Mouse (Mus musculus): ENCODE measurements around the gene Mdm2. TPM values are rescaled to one million over a fixed set of nuclear protein-coding genes. Genes with fewer than 3 reads are reported as not detected.

Mdm2 gene
- total RNA-seq, 4 experiments from 2014 or later, result 44.9 to 54.3 (median 51.9) TPM

DNA sequence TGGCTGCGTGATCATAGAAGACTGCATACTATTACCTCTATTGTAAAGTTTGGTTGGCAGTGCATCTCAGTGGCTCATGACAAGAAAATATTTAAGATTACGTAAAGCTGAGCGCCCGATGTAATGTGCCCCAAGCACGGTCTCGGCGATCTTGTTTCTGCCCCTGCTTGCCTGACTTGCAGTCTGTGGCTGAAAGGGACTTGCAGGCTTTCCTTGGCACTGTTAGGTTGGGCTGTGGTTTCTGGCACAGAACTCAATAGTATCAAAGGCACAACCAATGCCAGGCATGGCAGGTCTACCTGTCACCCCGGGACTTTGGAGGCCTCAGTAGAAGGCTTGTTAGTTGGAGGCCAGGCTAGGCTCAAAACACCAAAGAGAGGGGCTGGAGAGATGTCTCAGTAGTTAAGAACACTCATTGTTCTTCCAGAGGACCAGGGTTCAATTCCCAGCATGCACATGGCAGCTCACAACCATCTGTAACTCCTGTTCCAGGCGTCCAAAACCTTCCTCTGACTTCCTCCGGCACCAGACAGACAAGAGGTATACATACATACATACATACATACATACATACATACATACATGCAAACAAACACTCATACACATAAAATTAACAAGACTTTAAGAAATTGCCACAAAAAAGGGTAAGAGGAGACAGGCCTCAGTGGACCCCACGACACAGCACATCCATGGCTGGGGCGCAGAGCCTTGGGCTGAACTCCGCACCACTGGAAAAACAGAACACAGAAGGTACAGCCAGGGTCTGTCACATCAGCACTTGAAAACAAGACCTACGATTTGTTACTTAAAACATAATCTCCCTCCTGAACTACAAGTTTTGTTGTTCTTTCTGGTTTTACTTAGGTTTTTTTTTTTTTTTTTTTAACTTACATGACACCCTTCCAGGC is 51.8 kb downstream of the Mdm2 start:
- no peak for DNase-seq (ENCODE audit: low spot score in 2 of 2)

DNA sequence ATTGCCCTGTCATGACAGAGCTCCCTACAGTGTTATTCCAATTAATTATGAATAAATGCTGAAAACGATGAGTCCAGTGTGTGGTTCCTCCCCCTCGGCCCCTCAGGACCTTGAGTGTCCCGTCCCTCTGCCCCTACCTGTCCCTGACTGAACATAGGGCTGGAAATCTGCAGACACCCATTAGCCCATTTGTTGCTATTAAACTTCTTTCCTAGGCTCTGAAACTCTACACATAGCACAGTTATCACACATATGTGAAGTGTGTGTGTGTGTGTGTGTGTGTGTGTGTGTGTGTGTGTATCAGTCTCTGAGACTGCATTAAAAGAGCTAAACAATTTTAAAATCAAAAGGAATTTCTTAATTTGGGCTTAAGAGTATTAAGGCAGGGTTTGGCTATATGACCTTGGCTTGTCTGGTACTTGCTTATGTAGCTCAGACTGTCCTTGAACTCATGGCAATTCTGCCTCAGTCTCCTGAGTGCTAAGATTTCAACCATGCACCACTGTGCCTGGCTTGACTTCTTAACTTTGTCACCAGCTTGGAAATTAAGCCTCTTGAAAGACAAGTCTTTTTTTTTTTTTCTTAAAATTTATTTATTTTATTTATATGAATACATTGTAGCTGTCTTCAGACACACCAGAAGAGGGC is 52.8 kb downstream of the Mdm2 start:
- no peak for DNase-seq (ENCODE audit: low spot score in 2 of 2)

DNA sequence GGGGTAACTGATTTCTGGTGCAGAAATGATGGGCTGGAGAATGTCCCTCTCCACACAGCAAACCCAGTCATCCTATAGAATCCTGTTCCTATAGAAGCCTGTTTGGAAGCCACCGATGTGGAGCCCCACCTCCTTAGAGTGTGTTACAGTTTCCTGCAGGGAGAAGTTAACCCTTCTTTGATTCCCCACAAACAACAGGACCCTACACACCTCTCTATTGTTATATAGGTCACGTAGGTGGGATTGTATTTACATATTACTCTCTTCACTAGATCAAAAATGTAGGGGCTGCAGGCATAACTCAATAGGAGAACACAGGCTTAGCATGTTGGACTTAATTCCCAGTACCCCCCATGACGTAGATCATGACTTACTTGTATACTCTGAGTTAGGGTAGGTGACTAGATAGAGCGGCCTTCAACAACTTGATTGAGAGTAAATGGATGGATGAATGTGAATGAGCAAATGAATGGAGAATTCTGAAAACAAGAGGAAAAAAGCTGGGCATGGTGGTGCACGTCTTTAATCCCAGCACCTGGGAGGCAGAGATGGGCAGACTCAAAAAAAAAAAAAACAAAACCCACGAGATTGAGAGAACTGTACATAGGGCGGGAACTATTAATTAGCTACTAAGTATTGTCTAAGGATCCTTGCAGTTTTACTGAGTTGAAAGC is 53.4 kb downstream of the Mdm2 start:
- no peak for DNase-seq (ENCODE audit: low spot score in 2 of 2)

DNA sequence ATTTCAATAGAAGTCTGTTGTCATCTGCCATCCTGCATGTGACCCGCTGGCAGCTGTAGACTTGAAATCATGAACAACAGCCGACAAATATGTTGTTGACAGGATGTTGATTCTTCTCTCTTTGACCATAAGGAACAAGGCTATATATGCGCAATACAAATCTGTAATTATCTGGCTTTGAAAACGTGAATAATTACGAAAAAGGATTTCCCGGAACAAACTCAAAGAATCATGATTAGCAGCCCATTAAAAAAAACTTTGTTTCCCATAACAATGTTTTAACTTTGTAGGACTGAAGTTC is 53.9 kb downstream of the Mdm2 start:
- no peak for DNase-seq (ENCODE audit: low spot score in 2 of 2)

DNA sequence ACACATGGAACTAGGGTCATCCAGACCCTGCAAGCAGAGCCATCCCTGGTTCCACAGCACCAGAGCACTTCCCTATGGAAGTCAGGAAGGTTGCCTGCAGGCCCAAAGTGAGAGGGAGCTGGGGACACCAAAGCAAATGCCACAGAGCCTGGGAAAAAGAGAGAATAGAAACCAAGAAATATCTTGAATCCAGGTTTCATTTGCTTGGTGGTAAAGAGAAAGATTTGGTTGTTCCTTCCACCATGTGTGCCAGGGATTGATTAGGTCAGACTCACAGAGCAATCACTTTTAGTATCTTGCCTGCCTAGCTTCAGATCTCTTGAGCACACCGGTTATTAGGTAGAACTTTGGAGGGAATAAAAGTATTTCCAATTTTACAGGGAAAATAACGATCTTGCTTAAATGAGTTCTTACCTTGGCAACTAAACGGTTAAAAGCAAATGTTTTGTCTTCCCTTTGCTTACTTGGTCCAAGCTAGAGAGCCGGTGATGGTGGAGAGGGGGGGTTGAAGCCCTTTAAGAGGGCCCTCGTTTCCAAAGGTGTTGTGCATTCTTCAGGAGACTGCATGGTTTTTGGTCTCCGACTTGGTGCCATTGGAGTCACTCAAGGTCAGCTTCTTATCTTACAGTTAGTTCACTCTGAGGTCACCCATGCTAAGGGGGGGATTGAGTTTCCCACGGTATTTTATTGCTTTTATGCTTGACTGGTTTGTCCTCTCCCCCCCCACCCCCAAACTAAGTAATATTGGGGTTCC is 54.5 kb downstream of the Mdm2 start:
- DNase-seq (ENCODE audit: low spot score in 2 of 2), result no peak

DNA sequence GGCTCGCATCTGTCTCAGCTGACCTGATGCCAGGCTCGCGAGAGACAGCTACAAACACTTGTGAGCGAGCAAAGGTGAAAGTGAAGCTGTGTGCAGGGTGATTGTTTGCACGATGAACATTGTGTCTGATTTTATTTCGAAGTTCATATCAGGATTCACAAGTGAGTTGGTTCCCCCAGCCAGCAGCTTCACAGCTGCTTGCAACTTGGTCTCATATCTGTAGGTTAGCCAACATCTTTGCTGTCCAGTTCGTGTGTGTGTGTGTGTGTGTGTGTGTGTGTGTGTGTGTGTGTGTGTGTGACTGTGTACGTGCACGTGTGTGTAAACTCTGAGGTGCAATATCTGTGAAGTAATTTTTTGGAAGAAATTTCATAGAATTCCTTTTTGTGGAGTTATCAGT is 55.1 kb downstream of the Mdm2 start:
- DNase-seq (ENCODE audit: low spot score in 2 of 2), result no peak

DNA sequence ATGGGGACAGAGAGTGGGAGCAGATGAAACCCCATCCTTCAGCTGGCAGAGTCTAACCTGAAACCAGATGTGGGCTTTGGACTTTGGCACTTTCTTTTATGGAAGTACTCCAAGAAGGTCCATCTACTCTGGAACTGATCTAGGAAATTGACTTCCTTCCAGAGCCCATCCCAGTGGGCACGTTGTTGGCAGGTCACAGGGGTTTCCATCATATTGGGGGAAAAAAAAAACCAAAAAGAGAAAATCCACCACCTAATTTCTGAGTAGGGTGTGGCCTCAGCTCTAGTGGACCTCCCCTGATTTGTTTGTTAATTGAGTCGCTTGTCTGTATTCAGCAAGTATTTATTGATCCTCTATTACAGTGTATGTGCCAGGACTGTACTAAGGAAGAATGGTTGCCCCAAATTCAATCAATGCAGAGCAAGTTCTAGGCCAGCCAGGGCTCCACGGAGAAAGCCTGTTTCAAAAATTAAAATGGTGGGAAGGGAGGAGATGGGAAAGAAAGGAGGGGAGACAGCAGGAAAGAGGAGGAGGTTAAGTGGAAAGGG is 55.9 kb downstream of the Mdm2 start:
- no peak for DNase-seq (ENCODE audit: low spot score in 2 of 2)

DNA sequence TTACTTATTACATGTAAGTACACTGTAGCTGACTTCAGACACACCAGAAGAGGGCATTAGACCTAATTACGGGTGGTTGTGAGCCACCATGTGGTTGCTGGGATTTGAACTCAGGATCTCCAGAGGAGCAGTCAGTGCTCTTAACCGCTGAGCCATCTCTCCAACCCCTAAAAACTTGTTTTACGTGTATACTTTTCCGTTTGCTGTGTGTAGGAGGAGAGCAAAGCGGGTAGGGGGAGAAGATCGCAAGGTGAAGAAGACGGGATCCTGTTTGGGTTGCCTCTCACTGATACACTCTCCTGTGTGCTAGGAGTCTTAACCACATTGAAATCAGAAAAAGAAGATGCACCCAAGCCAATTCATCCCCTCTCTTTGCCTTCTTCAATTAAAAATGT is 56.8 kb downstream of the Mdm2 start:
- DNase-seq (ENCODE audit: low spot score in 2 of 2), result no peak

DNA sequence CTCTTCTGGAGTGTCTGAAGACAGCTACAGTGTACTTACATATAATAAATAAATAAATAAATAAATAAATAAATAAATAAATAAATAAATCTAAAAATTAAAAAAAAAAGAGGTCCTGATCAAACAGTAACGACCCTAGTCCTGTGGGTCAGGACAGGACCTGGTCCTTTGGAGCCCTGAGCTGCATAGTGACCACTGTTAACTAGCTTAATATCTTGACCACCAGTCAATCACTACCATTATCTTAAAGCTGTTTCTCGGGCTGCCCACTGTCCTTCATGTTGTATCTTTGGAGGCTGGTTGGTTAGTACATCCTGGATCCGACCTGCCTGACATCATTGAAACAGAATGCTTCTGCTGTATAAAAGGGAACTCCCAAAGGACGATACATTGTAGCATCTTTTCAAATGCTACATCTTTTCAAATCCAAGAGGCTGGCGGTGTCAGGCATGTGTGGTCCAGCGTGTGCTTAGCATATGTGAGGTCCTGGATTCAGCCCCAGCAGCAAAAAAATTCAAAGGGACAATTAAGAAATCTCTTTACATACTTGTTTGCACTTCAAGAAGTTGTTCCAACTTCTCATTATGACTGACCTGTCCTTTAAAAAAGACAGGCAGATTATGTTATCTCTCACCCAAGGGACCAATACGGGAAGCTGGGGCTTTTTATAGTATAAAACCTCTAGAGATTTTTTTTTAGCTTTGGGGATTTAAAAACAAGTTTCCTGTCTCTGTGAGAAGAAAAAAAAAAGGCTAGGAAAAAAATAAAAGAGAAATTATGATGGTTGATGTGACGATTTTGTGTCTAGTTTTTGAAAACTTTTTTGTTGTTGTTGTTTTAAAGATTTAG is 57.4 kb downstream of the Mdm2 start:
- DNase-seq (ENCODE audit: low spot score in 2 of 2), result no peak

DNA sequence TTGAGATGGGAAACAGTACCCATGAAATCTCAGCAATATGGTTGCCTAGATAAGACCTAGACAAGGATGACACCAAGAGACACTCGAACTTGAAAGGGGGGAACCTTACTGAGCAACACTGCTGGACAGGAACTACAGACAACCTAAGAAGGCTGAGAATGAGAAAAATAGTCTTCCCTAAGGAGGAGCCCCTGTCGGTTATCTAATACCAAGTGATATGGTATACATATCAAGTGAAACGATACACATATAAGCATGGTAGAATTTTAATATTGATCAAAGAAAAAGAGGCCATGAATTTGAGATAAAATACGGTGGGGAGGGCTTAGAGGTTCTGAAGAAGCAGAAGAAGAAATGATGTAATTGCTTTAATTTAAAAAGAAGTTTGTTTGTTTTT is 58.2 kb downstream of the Mdm2 start:
- DNase-seq (ENCODE audit: low spot score in 2 of 2), result no peak

DNA sequence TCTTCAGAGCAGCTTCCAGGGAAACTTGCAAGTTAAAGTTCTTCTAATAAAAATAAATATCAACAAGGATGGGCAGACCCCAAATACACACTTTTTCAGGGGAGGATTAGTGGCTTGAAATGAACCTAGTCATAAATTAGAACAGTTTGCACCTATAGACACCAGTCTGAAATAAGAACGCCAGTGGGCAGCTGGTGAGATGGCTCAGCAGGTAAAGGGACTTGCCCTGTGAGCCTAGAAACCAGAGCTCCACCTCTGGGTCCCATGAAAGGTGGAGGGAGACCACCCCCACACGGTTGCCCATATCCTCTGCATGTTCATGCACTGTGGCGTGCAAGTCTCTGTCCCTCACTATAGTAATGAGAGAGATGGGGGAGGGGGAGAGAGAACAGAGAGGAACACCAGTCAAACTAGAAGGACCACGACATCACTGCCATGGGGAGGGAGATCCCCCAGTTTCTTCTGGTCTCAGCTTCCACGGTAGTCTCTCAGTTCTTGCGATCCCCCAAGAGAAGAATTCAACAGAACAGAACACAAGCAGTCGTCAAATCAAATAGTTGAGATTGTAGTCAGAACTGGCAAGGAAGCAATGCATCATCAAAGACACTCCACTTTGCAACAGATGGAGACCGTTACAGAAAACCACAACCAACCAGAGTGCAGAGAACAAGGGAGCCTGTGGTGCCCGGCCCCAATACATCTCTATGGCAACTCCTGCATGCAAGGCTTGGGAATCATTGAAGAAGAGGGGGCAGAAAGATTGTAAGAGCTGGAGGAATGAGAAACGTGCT is 58.8 kb downstream of the Mdm2 start:
- DNase-seq (ENCODE audit: low spot score in 2 of 2), result no peak

DNA sequence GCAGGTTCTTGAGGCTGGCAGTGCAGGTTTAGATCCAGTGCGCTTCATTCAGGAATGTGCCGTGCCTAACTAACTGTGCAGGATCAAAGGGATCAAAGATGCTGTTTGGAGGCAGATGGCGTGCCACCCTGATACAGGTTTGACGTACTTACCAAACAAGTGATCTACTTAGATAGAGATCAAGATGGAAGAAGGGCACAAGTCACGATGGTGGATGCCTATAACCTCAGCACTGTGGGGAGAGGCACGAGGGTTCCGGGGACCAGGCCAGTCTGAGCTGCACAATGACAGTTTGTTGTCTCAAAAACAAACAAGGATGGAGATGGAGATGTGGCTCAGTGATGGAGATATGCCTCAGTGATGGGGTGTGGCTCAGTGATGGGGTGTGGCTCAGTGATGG is 59.8 kb downstream of the Mdm2 start:
- DNase-seq (ENCODE audit: low spot score in 2 of 2), result no peak

DNA sequence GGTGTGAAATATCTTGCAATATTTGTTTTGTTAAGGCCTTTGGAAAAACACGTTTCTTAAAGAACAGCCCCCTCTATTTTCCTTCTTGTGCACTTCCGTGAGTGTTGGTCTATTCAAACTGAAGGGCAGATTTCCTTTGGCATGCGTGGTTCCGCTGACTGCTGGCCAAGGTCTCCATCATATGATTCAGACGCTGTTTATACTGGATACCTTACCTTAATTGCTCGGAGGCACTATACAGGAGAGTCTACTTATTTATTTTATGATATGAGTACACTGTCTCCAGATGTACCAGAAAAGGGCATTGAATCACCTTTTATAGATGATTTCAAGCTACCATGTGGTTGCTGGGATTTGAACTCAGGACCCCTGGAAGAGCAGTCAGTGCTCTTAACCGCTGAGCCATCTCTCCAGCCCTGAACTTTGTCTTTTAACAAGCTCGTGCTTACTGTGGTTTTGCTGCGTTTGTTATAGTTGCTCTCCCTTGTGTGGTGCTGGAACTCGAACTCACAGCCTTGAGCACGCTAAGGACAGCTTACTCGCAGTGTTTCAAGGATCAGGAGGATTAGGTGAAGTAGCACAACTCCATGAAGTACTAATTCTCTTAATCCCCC is 60.4 kb downstream of the Mdm2 start:
- no peak for DNase-seq (ENCODE audit: low spot score in 2 of 2)

DNA sequence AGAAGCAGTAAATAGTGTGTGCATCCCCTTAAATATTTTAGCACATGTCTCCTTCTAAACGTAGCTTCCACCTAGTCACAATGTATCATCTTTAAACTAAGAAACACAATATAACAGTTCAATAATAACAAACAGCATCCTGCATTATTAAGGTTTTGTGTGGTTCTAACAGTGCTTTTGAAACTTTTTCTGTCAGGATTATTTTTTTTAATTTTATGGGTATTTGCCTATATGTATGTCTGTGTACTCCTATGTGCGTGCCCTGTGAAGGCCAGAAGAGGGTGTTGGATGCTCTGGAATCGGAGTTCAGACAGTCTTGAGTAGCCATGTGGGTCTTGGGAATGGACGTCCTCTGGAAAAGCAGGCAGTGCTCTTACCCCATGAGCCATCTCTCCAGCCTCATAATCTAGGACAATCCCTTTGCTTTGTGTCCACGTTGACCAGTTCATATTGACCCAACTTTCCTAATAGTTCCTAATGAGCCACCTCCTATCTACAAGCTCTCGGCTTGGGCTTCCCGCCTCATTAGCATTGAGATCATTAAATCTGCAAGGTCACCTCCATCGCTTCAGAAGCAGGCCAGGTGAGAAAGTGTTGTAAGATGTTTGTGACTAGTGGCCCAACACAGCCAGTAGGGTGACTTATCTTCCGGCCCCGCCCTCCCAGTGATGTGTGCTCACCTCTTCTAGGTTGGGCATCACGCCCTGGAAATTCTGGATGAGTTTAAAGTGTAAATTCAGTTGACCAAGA is 61.1 kb downstream of the Mdm2 start:
- DNase-seq (ENCODE audit: low spot score in 2 of 2), result no peak

DNA sequence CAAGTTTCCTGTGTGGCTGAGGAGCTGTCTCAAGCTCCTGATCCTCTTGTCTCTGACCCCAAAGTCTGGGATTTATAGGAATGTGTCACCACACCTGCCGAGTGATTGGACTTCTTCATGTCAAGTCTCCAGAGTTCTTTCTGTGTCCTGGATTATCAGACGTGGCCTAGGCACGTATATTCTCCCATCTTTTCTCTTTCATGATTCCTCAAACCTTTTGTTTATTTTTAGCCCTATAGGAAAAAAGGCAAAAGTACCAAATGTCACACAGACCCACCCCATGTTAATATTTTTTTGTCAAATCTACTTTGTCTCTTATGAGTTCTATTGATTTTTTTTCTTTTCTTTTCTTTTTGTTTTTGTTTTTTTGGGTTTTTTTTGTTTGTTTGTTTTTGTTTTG is 61.9 kb downstream of the Mdm2 start:
- DNase-seq (ENCODE audit: low spot score in 2 of 2), result no peak

DNA sequence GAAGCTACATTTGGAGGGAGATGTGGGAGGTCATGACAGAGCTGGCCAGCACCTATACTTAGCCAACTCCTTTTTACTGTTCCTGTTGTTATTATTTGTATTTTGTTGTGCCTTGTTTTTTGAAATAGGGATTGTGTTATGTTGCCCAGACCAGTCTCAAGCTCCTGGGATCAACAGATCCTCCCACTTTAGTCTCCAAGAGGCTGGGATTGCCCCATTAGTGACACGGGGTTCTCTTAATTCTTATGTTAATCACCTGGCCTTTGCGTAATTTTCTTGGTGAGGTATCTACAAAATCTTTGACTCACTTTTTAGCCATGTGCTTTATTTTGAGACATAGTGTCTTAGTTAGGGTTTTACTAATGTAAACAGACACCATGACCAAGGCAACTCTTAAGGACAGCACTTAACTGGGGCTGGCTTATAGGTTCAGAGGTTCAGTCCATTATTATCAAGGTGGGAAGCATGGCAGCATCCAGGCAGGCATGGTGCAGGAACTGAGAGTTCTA is 62.5 kb downstream of the Mdm2 start:
- no peak for DNase-seq (ENCODE audit: low spot score in 2 of 2)

DNA sequence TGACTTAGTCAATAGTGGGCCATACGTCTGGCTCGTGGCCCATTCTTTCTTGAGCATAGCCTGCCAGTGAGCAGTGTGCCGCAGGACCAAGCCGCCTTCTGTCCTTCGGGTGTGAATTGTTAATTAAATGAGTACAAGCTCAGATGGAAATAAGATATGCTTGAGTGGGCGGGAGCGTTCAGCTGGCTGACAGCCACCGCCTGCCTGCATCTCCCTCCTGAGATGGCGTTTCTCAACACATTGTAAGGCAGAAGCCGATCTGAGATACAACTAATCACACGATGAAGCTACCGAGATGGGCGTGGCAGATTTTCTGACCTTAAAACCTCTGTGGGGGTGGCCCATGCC is 63.4 kb downstream of the Mdm2 start:
- DNase-seq (ENCODE audit: low spot score in 2 of 2), result peak; percentile 15 to 71

DNA sequence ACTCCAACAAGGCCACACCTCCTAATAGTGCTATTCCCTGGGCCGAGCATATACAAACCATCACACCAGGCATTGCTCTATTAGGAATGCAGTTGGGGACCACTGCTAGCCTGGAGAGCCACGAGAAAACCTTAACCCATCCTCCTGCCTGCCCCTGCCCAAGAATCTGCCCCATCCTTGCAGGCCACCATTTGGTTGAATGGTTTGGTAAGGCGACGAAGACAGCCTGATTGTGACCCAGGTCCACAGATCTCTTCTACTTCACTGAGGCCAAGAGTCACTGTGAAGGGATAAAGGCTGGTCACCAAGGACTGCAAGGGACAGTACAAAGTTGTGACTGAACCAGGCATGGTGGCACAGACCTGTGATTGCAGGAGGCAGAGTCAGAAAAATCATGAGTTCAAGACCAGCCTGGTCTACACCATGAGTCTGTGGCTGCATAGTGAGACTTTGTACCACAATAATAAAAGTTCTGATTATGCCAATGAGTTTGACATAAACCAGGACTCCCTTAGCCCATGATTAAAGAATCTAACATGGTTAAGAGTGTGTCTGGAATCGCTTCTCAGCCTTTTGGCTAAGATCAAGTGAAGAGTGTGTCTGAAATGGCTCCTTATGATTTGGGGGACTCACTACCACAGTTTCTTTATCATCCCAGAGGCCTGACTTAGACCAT is 63.9 kb downstream of the Mdm2 start:
- no peak for DNase-seq (ENCODE audit: low spot score in 2 of 2)
